Mouse (Mus musculus) adrenal gland, postnatal 10 days (tissue): ENCODE results near the gene Tmem207. TPM values are rescaled to one million over a fixed set of nuclear protein-coding genes. Genes with fewer than 3 reads are reported as not detected.
A peak's percentile ranks its signal among the peaks of the same experiment; 100 is the strongest.
"Not testable (repeated sequence)": the region's sequence is repeated elsewhere in the genome, so short reads cannot be mapped to it uniquely, and the experiment has no call there.

Experiments
- DNase-seq: peaks from one replicate; pipeline ENCODE4 v3.0.0; 2021; ENCODE audit warnings: mixed read lengths
- long read RNA-seq, 2 experiments: library from polyadenylated mRNA; stranded (forward); transcript quantifications; one replicate each; pipeline ENCODE4 v2.0.0; 2021
- total RNA-seq, 2 experiments: library from RNA; stranded (reverse); gene quantifications; 2 replicates each; pipeline ENCODE4 v1.2.3; 2021

Gene Tmem207
- not detected for total RNA-seq
- long read RNA-seq, experiment 1: 0 reads
- long read RNA-seq, experiment 2: 0 reads

DNA sequence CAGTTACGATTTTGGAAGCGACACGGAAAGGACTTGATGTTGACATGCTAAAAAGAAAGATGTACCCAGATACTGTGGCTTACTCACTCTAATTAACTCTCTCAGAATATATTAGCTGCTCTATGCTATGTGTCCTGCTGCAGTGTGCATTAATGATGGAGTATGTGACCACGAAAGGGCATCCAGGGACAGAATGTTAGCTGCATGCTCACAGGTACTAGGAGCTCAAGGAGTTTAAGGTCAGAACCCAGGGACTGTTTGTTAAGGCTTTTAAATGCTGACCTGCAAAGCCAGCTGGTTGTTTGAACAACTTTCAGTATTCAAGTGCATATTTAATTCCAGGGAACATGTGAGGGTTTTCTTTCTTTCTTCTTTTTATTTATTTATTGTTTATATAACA lies at the start of gene Tmem207:
Tmem207 (minus strand) TSS at position 101 of the 400 bp plus-strand sequence.
- DNase-seq: no peak

DNA sequence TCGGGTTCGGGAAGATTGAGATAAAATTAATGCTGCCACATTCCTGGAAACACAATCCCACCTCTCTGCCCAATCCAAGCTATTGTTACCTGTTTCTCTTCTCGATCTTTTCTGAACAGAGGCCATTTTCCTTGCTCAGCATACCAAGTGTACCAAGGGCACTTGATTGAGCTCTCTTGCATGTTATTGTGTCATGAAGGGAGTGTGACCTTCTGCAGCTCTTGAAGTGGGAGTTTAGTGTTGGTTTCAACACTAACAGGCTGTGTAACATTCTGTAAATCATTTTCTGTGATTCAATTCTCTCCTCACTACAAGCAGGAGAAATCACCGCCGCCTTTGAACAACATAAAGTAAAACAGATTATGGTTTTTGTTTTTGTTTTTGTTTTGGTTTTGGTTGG lies 47.6 kb upstream of the Tmem207 start:
- DNase-seq: no peak

DNA sequence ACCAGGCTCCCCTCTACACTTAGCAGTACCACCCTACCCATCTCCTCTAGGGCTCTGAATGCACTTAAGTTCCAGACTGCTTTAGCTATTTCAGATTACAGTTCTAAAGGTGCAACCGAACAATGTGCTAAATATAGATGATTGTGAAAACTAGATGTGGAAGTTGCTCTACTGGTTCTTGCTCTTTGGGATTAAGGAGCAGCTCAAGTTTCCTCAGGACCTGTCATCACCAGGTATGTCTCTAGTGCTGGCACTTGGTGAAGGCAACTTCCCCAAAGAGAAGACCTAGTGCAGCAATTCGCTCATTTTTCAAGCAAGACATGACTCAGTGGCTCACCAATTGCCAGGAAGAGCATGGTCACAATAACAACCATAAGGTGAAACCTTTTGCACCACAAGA lies 45.3 kb upstream of the Tmem207 start:
- DNase-seq: no peak

DNA sequence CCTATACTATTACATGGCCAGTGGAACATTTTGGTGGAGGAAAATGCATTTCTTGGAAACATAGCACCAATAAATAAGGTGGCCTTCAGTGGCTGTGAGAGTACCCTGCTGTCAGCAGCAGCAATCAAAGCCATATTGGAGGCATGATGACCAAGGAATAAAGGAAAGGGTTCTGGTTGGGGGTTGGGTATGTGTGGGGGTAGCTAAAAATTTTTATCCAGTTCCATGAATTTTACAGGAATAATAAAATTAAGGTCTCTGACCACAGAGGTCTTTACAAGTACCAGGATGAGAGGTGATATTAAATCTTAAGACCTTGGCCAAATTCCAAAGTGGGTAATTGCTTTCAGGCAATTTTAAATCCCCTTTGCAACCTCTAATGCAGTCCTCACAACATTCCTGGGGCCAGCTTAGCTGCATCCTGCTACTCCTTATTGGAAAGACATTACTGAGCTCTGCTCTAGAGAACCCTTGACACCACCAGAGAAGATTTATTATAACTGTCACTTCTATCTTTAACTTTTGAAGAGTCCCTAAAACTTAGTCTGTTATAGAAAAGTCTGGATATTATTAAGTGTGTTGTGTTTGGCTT lies 42.9 kb upstream of the Tmem207 start:
- no peak for DNase-seq

DNA sequence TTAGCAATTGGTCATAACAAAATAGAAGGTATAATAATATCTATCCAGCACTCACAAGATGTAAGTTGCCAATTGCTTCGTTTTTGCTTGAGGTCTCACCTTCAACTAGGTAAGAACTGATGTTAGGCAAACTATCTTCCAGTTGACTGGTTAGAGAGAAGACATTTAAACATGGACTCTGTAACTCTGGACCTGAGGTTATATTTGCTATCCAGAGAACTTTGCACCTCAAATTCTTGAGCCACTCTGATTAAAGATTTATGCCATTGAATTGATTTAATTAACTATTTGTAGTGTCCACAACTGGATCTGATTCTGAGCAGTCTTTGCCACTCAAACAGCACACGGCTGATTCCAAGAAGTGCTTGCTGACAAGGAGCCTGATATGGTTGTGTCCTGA lies 36.2 kb upstream of the Tmem207 start:
- DNase-seq: no peak

DNA sequence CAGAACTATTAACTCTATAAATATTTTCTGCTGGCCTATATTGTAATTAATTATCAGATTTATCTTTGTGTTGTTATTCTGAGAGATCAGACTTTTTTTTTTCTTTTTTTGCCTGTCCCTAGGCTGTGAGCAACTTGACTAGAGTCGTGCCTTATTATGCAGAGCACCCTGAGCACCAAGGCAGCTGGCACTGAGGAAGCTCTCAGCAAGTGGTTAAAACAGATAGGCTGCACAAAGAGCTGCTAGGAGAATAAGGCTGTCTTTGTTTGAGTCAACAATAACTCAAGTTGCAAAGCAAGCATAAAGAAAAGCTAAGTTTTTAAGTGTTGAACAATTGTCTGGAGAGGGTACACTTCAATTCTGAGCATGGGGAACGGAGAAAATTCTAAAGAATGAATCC lies 35.2 kb upstream of the Tmem207 start:
- DNase-seq: no peak

DNA sequence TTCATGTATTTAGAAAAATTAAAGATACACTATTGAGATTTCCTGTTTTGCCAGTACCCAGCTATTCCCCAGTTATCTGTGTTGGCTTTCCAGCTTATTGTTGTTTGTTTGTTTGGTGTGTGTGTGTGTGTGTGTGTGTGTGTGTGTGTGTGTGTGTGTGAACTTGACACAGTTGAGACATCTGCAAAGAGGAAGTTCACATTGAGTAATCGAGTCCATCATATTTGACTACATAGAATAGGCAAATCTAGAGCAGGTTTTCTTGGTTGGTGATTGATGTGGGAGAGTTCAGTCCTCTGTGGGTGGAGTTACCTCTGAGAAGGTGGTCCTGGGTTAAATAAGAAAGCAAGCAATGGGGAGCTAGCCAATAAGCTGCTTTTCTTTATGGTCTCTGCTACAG lies 32.2 kb upstream of the Tmem207 start:
- DNase-seq: no peak

DNA sequence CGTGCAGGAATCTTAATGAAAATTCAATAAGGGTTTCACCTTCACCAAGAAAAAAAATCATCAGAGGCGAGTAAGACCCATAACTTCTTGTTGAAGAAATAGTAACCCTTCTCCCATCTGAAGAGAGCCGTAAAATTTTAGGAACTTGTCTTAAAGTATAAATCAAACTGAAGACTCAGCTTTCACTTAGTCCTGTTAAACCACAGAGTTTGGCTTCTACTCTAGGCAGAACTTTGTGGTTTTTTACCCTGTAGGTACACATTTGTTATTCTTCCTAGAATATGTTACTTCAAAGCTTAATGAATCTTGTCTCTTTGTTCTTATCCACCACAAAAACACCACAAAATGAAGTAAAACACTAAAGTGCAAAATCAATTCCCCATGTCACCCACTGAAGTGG lies 25.7 kb upstream of the Tmem207 start:
- no peak for DNase-seq

DNA sequence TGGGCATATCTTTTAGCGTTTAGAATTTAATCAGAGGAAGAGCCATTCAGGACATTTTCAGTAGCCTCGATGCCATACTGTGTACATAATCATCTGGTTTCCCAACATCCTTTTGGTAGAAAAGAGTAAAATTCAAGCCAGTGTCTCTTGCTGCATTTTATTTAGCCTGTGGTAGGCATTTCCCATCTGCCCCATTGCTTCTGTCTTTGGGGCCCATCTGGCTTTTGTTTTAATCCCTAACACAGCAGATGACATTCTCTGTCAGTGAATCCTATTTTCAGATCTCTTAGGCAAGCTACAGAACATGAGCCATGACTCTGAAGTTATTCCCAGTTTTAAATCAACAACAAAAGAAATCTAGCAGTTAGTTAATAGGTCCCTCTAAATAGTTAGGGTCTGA lies 22.7 kb upstream of the Tmem207 start:
- no peak for DNase-seq

DNA sequence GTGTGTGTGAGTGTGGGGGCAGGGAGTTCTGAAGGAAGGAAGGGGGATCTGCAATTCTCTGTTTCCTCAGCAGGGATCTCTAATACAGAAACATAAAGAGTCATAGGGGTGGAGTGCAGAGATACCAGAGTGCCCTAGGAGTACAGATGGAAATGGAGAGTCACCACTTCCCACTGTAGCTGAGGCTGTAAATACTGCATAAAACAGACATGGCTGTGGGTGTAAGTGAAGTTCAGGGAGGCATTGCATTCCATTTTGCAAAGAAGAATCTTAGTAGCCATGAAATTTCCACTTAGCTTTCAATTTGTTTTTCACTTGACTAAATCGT lies 20.3 kb upstream of the Tmem207 start:
- DNase-seq: no peak

DNA sequence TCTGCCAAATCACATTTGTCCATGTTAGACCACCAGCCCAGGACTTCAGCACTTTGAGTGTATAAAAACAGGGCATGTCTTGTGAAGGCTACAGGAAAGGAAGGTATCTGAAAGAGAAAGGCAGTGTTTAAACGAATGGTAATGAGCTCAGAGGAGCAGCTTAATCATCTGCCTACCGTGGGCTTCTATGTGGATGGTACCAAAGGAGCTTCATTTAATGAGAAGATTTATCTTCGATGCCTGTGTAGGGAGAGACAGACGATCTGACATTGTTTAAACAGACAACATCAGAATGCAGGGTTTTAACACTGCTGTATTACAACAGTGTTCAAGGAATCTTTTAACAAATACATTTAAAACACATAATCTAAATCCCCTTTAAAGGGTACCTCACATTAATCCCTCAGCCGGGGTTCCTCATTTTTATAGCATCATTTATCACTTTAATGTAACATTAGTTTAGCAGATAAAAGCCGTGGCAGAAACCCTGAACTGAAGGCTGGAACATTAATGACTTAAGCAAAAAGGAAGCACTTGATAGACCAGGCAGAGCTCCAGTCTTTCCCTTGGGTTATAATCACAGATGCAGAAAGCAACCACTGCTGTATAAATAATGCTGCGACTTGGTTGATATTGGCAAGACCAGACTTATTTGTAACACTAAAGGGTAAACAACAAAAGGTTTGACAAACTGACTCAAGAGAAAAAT lies 19.8 kb upstream of the Tmem207 start:
- DNase-seq: no peak

DNA sequence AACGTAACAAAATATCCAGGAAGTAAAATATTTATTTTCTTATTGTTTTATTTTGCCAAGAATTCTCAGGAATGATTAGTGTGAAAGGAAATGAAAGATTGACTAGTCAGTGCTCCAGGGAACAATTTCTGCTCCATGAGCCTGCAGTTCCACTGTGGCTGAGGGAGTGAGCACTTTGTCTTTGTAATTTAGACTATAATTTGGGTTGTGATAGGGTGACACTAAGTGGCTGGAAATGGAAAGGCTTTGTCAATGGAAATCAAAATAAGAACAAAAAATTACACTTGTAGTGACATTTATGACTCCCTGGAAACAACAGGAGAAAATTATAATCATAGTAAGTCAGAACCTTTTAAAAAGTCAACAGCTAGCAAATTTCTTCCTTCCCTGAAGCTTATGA lies 5.7 kb upstream of the Tmem207 start:
- DNase-seq: no peak

DNA sequence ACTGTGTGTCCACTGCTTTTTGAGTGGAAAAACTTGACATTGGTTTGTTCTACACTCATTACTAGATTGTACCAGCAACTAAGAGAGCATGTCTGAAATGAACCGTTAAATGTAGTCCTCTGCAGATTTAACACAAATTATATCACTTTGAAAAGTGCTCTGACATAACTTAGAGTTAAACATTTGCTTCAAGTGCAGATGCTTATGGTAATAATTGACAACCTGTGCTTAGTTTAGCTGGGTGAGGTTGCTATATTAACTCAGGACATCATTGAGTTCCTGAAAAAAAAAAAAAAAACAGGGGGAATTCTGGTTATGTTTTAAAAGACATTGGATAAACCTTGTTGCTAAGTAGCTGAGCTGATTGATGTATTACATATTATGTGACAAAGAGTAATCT lies 3.9 kb upstream of the Tmem207 start:
- no peak for DNase-seq

DNA sequence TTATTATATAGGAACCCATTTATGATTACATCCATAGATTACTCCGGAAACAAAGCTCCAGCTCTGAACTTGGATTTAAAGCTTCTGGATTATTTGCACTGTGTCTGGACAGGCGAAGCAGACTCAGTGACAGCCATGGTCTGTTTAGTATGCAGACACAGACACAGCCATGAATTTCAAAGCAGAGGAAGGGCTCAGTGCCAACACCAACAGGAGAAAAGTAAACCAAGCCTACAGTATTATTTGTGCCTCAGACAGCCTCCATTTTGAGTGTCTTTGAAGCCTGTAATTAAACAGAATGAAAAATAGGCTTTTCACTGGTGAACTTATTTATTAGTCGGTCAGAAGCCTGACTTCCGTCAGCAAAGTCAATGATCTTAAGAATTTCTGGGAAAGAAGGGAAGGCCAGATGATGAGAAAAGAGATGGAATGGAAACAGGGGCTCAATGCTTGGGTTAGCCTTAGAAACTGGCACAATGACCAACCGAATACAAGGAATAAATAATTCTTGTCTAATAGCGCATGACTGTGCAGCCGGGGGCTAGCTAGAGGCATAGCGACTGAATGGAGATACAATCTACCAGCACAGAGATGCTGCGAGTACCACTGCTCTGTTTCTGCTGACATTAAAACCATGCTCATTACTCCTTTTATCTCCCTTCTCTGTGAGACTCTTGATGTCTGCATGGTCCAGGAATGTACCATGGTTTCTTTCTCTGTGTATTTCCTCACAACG lies 1.5 kb upstream of the Tmem207 start:
- DNase-seq: no peak

DNA sequence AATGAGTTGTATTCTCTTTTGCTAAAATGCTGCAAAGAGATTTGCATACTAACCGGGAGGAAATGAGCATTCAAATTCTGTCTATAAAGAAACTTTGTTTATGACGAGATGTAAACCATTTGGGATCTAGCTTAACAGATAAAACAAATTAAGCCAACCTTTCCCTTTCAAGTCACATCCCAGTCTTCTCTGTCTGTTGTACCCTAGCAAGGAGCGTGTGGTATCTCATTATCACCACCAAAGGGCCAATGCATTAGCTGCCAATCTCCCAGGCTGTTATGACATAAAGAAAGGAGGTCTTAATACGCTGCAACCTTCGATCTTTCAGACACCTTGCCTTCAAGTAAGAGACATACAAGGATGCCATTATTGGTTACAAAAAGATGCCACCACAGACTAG lies 737 bp downstream of the Tmem207 start:
- DNase-seq: no peak

DNA sequence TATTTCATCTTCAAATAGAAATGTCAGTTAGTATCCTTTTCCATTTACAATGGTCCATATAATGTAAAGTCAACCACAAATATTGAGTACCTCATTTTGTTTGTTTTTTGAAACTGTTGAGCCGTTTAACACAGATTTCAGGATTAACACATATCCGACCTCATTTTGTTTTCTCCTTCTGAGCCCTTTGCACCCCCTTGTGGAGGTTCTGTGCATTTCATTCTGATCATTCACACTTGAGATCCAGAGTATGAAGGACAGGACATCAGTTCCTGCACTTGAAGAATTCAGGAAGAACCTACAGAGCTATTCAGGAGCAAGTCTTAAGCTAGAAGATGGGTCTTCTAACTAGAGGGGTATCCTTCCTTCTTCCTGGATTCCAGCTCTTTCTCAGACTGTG lies 7.0 kb downstream of the Tmem207 start:
- peak; percentile 48 for DNase-seq

DNA sequence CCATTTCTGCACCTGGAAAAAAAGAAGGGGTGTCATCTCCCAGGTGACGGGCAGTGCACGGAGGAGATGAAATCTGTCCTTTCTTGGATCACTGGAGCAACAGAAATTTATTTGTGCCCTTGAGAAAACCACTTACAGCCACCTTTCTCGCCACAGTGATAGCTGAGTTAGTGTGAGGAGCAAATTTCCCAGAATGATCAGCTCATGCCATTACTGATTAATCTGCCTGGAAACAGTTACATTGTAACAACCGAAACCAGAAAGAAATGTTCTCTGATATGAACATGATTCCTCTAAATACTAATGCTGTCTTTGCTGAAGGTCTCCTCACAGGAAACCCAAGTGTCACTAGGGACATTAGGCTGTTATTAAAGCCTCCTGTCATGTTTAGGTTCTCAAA lies 21.6 kb downstream of the Tmem207 start:
- DNase-seq: no peak

DNA sequence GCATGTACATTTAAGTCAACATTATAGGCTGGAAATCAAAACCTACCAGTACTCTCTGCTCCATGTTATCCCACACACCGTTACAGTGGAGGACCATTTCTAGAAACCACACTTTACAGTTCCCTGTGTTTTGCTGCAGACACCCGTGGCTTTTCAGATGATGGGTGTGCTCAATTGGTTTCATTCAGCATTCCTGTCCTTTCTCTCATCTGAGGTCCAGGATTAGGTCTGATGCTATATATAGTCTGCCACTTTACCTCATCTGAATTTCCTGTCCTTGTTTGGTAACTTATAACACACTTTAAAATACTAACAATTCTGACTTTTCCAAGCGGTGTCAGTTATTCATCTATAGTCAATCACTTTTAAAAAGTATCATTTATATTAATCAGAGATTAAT lies 25.8 kb downstream of the Tmem207 start:
- DNase-seq: no peak

DNA sequence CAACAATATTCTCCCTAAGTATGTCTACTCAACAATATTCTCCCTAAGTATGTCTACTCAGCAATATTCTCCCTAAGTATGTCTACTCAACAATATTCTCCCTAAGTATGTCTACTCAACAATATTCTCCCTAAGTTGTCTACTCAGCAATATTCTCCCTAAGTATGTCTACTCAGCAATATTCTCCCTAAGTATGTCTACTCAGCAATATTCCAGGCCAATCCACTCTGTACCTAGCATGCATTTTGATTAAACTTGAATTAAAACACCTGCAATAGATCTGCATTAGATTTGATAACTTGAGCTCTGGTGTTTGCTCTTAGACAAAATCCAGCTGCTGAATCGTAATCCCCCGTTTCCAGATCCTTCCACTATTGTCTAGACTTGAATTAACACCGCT lies 26.9 kb downstream of the Tmem207 start:
- not testable (repeated sequence) for DNase-seq

DNA sequence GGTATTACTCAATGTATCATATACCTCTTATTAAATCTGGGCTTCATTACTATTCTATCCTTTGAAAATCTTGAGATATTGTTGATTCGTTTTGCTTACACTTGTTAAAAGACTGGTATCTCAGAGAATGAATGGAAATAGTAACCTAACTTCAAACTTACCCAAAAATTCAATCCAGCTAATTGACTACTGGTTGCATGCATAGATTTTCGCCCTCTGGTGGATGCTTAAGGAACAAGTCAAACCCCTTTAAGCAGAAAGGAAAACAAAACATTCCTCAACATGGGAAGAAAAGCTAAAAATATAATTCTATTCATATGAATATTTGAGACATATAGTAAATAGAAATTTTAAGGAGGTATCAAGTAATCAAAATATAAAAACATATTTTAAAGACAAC lies 30.8 kb downstream of the Tmem207 start:
- DNase-seq: peak; percentile 25

DNA sequence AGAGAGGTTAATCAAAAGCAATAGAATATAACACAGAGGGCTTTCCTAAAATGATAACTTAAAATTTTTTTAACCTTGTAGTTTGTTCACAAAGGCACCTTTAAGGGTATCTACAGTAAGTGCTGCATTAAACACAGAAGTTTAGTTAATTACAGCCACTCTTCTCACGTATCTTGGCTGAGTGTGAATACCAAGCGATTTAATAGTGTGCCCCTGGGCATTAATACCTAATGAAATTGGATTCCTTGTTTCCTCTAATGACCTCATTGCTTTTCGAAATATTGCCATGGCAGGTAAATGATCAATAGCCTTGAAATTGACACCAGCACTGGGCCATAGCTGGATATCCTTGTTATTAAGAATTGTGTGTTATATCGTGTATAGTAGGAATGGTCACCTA lies 55.3 kb downstream of the Tmem207 start:
- no peak for DNase-seq

DNA sequence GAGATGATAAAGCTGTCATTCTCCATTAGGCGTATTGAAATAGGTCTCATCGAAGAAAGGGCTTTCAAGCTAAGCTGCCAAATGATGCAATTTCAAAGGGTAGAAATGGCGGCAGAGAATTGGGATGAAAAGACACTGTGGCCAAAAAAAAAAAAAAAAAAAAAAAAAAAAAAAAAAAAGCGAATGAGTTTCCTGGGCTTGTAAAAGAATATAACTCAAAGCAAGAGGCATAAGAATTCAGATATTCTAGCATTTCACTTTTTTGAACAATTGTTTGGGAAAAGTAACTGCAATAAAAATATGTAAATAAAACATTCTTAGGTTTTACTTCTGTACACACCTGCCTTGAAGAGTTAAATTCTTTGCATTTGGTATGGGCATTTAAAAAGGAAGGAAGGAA lies 60.0 kb downstream of the Tmem207 start:
- no peak for DNase-seq

DNA sequence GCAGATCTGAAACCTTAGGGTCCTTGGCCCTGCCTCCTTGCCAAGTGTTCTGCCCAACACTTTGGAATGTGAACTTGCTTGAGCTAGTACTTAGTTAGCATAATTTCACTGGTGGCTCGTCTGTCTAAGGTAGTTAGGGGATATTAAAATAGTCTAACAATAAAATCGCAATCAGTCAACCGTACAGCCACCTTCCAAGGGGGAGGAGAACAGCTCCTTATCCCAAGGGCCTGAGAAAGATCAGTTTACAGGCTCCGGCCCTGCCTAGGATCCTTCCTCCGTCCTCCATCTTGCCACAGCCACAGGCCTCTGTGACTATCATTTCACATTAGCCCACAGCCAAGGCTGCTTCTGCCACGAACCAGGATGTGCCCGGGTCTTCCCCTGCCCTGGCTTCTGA lies 63.7 kb downstream of the Tmem207 start, which contains the start of gene Cldn16:
Cldn16 (plus strand) TSS at position 301 of the 400 bp plus-strand sequence.
- DNase-seq: no peak

DNA sequence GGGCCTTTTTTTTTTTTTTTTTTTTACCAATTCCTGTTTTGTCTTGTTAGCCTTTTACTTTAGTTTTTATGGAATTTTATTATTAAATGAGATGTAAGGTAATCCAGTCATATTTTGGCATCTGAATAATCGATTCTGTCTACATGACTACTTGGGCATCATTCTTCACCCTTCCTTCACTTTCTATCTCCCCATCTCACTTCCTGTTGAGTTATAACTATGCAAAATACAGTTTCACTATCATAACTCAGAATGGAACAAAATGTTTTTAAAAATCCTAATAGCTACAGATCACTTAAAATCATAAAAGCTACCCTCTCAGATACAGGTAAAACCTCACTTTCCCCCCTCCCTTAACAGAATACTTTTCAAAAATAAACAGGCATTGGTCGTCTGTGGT lies 70.4 kb downstream of the Tmem207 start:
- no peak for DNase-seq
